Mouse (Mus musculus): ENCODE data around the gene Dscam. TPM values are rescaled to one million over a fixed set of nuclear protein-coding genes. Genes with fewer than 3 reads are reported as not detected.
A peak's percentile ranks its signal among the peaks of the same experiment; 100 is the strongest.

Dscam gene
- polyA plus RNA-seq, 1 experiment from 2014 or later = 0.63 TPM

DNA sequence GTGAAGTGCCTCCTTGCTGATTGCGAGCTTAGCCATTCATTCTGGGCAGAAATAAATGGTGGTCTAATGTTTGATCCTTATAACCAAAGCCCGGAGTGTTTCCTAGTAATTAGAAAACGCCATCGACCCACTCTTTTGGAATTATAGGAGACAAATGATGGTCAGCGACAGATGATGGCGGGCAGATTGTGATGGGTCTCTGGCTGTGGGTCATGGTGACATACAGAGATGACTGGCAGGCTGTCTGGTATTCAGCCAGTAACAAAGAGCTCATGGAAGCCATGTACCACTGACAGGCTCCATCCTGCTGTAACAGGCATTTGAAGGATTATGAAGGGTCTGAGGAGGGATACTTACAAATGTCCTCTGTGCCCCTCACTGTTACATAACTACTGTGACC lies 549.7 kb downstream of the Dscam start:
- H3K9ac ChIP-seq (ENCODE audit: low read depth, low read length) = no peak overlapping the region
- no peak overlapping the region for H3K4me2 ChIP-seq (ENCODE audit: low read depth, low read length)
- 93% methylated on average over 6 of the region's 6 CpGs for WGBS

DNA sequence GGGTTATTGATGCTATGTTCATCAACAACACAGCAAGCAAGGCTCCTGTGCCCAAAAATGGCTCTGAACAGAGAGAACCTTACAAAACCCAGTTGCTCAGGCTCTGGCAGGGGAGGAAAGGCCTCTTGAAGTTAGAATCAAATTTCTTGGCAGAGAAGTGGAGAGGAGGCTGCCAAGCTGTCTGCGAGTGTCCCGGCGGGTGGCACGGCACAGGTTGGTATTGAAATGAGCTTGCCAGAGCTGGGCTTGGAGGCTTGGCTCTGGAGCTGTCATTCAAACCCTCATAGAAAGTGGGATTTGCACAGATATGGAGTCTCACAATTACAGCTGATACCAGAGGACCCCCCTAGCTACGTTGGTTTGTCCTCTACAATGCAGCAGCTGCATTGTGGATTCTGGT lies 550.1 kb downstream of the Dscam start:
- H3K4me2 ChIP-seq (ENCODE audit: low read depth, low read length) = no peak overlapping the region
- no peaks in the 10 kb centered on the region for H3K9me3 ChIP-seq (ENCODE audit: control insufficient read depth, low read length)
- peak; percentile 76 for DNase-seq (ENCODE audit: low spot score)
- no peaks in the 10 kb centered on the region for H3K27me3 ChIP-seq (replicated peaks; ENCODE audit: control insufficient read depth, insufficient read depth, low read length)
- 38% methylated on average over 5 of the region's 5 CpGs for WGBS
- H3K36me3 ChIP-seq (ENCODE audit: control insufficient read depth, insufficient read depth, low read length) = no peaks in the 10 kb centered on the region
- H3K27ac ChIP-seq (replicated peaks; ENCODE audit: low read depth, low read length) = no peak overlapping the region
- no peak overlapping the region for H3K9ac ChIP-seq (ENCODE audit: low read depth, low read length)
- ATAC-seq (ENCODE audit: low read depth) = peak; percentile 47; the same call in 1 of the 2 replicates
- no peak overlapping the region for H3K4me3 ChIP-seq (ENCODE audit: low read depth, low read length)
- 0 out of 2 replicates have a peak, but pooled peaks cover 13% of the 10 kb centered on the region for H3K4me1 ChIP-seq (ENCODE audit: control insufficient read depth, insufficient read depth, low read length)

More for the DNA sequence above, 549.7 kb downstream of the Dscam start:
- no peak overlapping the region for H3K4me3 ChIP-seq (ENCODE audit: low read depth, low read length)
- H3K9me3 ChIP-seq (ENCODE audit: control insufficient read depth, low read length) = no peaks in the 10 kb centered on the region
- H3K36me3 ChIP-seq (ENCODE audit: control insufficient read depth, insufficient read depth, low read length) = no peaks in the 10 kb centered on the region
- no peak for DNase-seq (ENCODE audit: low spot score)
- H3K27me3 ChIP-seq (replicated peaks; ENCODE audit: control insufficient read depth, insufficient read depth, low read length) = no peaks in the 10 kb centered on the region
- 0 out of 2 replicates have a peak, but pooled peaks cover 13% of the 10 kb centered on the region for H3K4me1 ChIP-seq (ENCODE audit: control insufficient read depth, insufficient read depth, low read length)
- no peak overlapping the region for H3K27ac ChIP-seq (replicated peaks; ENCODE audit: low read depth, low read length)
- no peak for ATAC-seq (ENCODE audit: low read depth)

DNA sequence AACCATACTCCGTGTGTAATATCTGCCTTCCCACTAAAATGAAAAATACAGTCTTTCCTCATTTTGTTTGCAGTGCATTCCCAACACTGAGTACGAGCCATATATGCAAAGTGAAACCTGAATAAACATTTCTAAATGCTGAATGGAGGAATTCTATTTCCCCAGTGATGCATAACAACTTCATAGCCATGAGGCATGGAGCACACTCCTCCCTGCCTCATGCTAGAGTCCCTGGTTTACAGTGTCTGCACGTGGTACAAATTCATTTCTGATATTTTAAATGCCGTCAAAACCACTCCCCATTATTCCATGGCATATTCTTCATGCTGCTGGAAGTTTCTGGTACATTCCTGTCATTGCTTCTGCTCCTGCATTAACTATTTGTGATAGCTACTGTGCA lies 552.8 kb downstream of the Dscam start:
- Histone ChIP-seq H3K9me3 (ENCODE audit: control insufficient read depth, low read length) (no peaks in the 10 kb centered on the region), H3K9ac (ENCODE audit: low read depth, low read length) (no peak overlapping the region), H3K36me3 (ENCODE audit: control insufficient read depth, insufficient read depth, low read length) (no peaks in the 10 kb centered on the region), H3K4me1 (ENCODE audit: control insufficient read depth, insufficient read depth, low read length) (0 out of 2 replicates have a peak, but pooled peaks cover 13% of the 10 kb centered on the region), H3K27me3 (replicated peaks; ENCODE audit: control insufficient read depth, insufficient read depth, low read length) (no peaks in the 10 kb centered on the region), H3K4me3 (ENCODE audit: low read depth, low read length) (no peak overlapping the region), H3K27ac (replicated peaks; ENCODE audit: low read depth, low read length) (no peak overlapping the region), H3K4me2 (ENCODE audit: low read depth, low read length) (no peak overlapping the region; the same call in 1 of the 2 replicates)
- 27% methylated on average over 4 of the region's 4 CpGs for WGBS
- DNase-seq (ENCODE audit: low spot score) (peak; percentile 74), ATAC-seq (ENCODE audit: low read depth) (peak; percentile 76)

DNA sequence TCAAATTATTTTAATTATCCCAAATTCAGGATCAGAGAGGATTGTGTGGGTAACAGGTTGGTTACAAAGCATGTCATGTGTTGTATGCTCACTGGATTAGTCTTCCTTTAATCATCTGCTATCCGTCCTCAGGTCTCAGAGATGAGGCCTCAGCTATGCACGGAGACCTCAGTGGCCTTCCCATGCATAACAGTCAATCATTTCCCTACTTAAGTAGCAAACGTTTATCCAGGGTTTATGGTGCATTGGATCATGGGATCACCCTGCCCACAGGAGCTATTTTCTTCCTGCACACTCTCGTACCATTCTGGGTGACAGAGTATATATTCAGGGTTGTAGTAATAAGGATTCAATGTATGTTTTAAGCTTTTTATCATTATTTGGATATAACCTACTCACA lies 557.3 kb downstream of the Dscam start:
- H3K9ac ChIP-seq (ENCODE audit: low read depth, low read length) = no peak overlapping the region
- no peaks in the 10 kb centered on the region for H3K27me3 ChIP-seq (replicated peaks; ENCODE audit: control insufficient read depth, insufficient read depth, low read length)
- H3K27ac ChIP-seq (replicated peaks; ENCODE audit: low read depth, low read length) = no peak overlapping the region
- WGBS = 52% methylated on average over 4 of the region's 4 CpGs
- no peak overlapping the region for H3K4me3 ChIP-seq (ENCODE audit: low read depth, low read length)
- no peaks in the 10 kb centered on the region for H3K36me3 ChIP-seq (ENCODE audit: control insufficient read depth, insufficient read depth, low read length)
- DNase-seq (ENCODE audit: low spot score) (no peak), ATAC-seq (ENCODE audit: low read depth) (no peak)
- no peaks in the 10 kb centered on the region for H3K9me3 ChIP-seq (ENCODE audit: control insufficient read depth, low read length)
- H3K4me2 ChIP-seq (ENCODE audit: low read depth, low read length) = no peak overlapping the region
- 0 out of 2 replicates have a peak, but pooled peaks cover 13% of the 10 kb centered on the region for H3K4me1 ChIP-seq (ENCODE audit: control insufficient read depth, insufficient read depth, low read length)

DNA sequence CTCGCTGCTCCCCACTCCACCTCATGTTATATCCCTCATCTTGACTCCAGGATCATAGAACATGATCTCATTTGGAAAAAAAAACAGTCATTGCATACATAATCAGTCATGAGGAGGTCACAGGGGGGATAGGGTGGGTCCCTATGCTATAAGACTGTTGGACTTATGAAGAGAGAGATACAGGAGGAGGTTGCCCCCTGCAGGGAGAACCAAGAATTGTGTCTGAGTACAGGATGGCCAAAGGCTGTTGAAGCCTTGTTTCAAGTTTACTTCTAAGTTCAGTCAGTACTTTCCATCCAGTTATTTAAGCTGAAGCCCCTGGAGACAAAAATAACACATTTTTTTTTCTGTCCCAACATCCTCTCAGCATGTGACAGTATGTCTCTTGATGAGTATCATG lies 559.7 kb downstream of the Dscam start:
- Histone ChIP-seq H3K36me3 (ENCODE audit: control insufficient read depth, insufficient read depth, low read length) (no peaks in the 10 kb centered on the region), H3K9ac (ENCODE audit: low read depth, low read length) (no peak overlapping the region), H3K4me1 (ENCODE audit: control insufficient read depth, insufficient read depth, low read length) (no peaks in the 10 kb centered on the region), H3K27ac (replicated peaks; ENCODE audit: low read depth, low read length) (no peak overlapping the region), H3K9me3 (ENCODE audit: control insufficient read depth, low read length) (no peaks in the 10 kb centered on the region), H3K4me3 (ENCODE audit: low read depth, low read length) (no peak overlapping the region), H3K4me2 (ENCODE audit: low read depth, low read length) (no peak overlapping the region), H3K27me3 (replicated peaks; ENCODE audit: control insufficient read depth, insufficient read depth, low read length) (no peaks in the 10 kb centered on the region)
- WGBS = 70% methylated on average over 1 of the region's 1 CpGs
- ATAC-seq (ENCODE audit: low read depth) (no peak), DNase-seq (ENCODE audit: low spot score) (peak; percentile 41)

DNA sequence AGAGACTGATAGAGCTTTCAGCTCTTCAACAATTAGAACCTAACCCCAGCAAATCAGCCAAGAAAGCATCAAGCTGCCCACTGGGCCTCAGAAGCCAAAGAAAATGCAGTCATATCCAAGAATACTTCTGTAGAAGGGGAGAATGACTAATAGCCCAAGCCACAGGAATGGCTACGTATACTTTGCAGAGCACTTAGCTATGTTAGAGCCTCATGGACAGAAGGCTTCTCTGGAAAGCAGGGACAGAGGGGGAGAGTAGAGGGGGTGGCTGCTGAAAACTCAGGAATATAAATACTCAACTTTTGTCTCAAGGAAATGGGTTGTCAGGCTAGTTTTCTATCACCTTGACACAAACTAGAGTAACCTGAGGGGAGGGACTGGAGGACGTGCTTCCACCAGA lies 568.3 kb downstream of the Dscam start:
- ATAC-seq (ENCODE audit: low read depth) (no peak), DNase-seq (ENCODE audit: low spot score) (peak; percentile 49)
- Histone ChIP-seq H3K4me3 (ENCODE audit: low read depth, low read length) (no peak overlapping the region), H3K4me2 (ENCODE audit: low read depth, low read length) (no peak overlapping the region), H3K27ac (replicated peaks; ENCODE audit: low read depth, low read length) (no peak overlapping the region), H3K9me3 (ENCODE audit: control insufficient read depth, low read length) (no peaks in the 10 kb centered on the region), H3K9ac (ENCODE audit: low read depth, low read length) (no peak overlapping the region), H3K27me3 (replicated peaks; ENCODE audit: control insufficient read depth, insufficient read depth, low read length) (no peaks in the 10 kb centered on the region), H3K4me1 (ENCODE audit: control insufficient read depth, insufficient read depth, low read length) (no peaks in the 10 kb centered on the region), H3K36me3 (ENCODE audit: control insufficient read depth, insufficient read depth, low read length) (no peaks in the 10 kb centered on the region)
- WGBS = 59% methylated on average over 2 of the region's 2 CpGs

DNA sequence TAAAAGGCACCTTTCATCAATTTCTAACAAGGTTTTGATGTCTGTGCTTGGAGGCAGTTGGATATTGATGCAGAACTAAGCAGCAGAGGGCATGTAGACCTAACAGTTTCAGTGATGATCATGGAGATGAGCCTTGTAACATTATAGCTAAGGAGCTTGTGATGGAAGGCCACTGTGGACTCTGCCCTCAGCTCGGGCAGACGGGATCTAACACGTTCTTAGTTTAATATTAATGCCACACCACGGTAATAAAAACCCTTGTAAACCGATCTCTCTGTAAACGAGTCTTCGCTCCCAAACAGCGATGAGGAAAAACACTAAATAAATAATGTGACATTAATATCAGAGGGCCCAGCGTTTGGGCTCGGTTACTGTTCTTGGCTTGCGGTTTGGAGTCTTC lies 569.8 kb downstream of the Dscam start:
- no peaks in the 10 kb centered on the region for H3K36me3 ChIP-seq (ENCODE audit: control insufficient read depth, insufficient read depth, low read length)
- H3K27me3 ChIP-seq (replicated peaks; ENCODE audit: control insufficient read depth, insufficient read depth, low read length) = no peaks in the 10 kb centered on the region
- ATAC-seq (ENCODE audit: low read depth) (no peak), DNase-seq (ENCODE audit: low spot score) (no peak)
- H3K4me2 ChIP-seq (ENCODE audit: low read depth, low read length) = no peak overlapping the region
- no peak overlapping the region for H3K27ac ChIP-seq (replicated peaks; ENCODE audit: low read depth, low read length)
- no peak overlapping the region for H3K9ac ChIP-seq (ENCODE audit: low read depth, low read length)
- no peaks in the 10 kb centered on the region for H3K9me3 ChIP-seq (ENCODE audit: control insufficient read depth, low read length)
- 88% methylated on average over 11 of the region's 11 CpGs for WGBS
- no peak overlapping the region for H3K4me3 ChIP-seq (ENCODE audit: low read depth, low read length)
- H3K4me1 ChIP-seq (ENCODE audit: control insufficient read depth, insufficient read depth, low read length) = no peaks in the 10 kb centered on the region

DNA sequence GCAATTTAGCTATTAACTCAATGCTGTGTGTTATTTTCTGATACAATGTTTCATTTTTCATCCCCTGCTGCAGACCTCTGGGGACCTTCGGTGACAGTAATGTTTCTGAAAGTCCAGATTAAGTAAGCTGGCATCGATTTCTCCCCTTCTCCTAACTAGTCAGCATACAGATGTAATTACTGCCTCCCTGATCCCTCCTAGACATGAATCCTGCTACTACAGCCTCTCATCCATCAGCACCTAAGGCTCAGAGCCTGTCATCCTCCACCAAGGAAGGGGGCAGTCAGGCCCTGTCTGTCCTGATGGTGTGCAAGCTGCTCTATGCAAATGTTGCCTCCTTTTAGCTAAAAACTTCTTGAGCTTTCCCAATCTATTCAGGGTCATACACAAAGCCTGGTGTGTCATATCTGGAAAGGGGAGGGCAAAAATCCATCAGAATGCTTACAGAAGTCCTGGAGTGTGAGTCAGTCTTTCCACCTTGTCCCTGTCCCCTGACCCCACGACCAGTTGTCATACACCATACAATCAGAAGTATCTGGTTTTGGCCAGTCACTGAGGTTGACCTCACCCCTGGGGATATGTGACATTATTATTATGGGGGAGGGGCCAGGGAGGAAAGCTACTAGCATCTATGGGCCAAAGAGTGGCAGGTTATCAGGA lies 571.0 kb downstream of the Dscam start:
- DNase-seq (ENCODE audit: low spot score) (no peak), ATAC-seq (ENCODE audit: low read depth) (no peak)
- H3K27me3 ChIP-seq (replicated peaks; ENCODE audit: control insufficient read depth, insufficient read depth, low read length) = no peaks in the 10 kb centered on the region
- H3K27ac ChIP-seq (replicated peaks; ENCODE audit: low read depth, low read length) = no peak overlapping the region
- H3K36me3 ChIP-seq (ENCODE audit: control insufficient read depth, insufficient read depth, low read length) = no peaks in the 10 kb centered on the region
- H3K9me3 ChIP-seq (ENCODE audit: control insufficient read depth, low read length) = no peaks in the 10 kb centered on the region
- no peak overlapping the region for H3K4me3 ChIP-seq (ENCODE audit: low read depth, low read length)
- no peak overlapping the region for H3K9ac ChIP-seq (ENCODE audit: low read depth, low read length)
- no peak overlapping the region for H3K4me2 ChIP-seq (ENCODE audit: low read depth, low read length)
- 77% methylated on average over 3 of the region's 3 CpGs for WGBS
- no peaks in the 10 kb centered on the region for H3K4me1 ChIP-seq (ENCODE audit: control insufficient read depth, insufficient read depth, low read length)

DNA sequence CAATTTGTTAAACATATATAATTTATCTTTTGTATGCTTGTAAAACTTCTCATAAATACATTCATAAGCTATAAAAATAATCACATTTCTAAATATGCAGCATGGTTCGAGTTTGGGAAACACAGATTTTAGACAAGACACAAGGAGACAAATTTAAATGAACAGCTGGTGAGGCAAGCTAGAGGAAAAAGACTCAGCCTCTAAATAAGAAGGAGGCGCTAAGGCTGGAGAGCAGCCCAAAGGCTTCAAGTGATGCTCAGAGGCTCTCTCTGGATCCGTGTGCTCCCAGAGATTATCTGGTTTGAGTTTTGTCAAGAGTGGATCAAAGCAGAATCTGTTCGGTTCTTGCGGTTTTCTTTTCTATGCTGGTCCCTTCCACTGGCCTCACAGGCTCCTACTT lies 594.7 kb downstream of the Dscam start:
- Histone ChIP-seq H3K4me1 (ENCODE audit: control insufficient read depth, insufficient read depth, low read length) (no peaks in the 10 kb centered on the region), H3K9ac (ENCODE audit: low read depth, low read length) (no peak overlapping the region), H3K4me2 (ENCODE audit: low read depth, low read length) (no peak overlapping the region), H3K36me3 (ENCODE audit: control insufficient read depth, insufficient read depth, low read length) (no peaks in the 10 kb centered on the region), H3K9me3 (ENCODE audit: control insufficient read depth, low read length) (0 out of 2 replicates have a peak, but pooled peaks cover 3% of the 10 kb centered on the region), H3K4me3 (ENCODE audit: low read depth, low read length) (no peak overlapping the region), H3K27me3 (replicated peaks; ENCODE audit: control insufficient read depth, insufficient read depth, low read length) (no peaks in the 10 kb centered on the region), H3K27ac (replicated peaks; ENCODE audit: low read depth, low read length) (no peak overlapping the region)
- no peak for ATAC-seq (ENCODE audit: low read depth)
- 86% methylated on average over 5 of the region's 5 CpGs for WGBS
- DNase-seq (ENCODE audit: low spot score) = no peak

Data from embryonic facial prominence, embryonic 14.5 days (tissue).